Mouse (Mus musculus): ENCODE measurements around the gene Mrpl44.

Mrpl44 gene

GRCm38 (mm10) chr1:79762282-79763250 lies 13.3 kb upstream of the Mrpl44 start:
- no peak for DNase-seq (ENCODE audit: low read depth)

- no peak for DNase-seq (ENCODE audit: low read depth)
Observed at GRCm38 (mm10) chr1:79764031-79764430, 11.8 kb upstream of the Mrpl44 start.

GRCm38 (mm10) chr1:79764483-79764882 lies 11.3 kb upstream of the Mrpl44 start:
- DNase-seq (ENCODE audit: low read depth), result no peak

GRCm38 (mm10) chr1:79768231-79768630 lies 7.6 kb upstream of the Mrpl44 start:
- DNase-seq (ENCODE audit: low read depth), result no peak

GRCm38 (mm10) chr1:79774164-79774780 lies 1.5 kb upstream of the Mrpl44 start:
- no peak for DNase-seq (ENCODE audit: low read depth)

GRCm38 (mm10) chr1:79778011-79778410 lies 2.2 kb downstream of the Mrpl44 start:
- DNase-seq (ENCODE audit: low read depth), result no peak

- no peak for DNase-seq (ENCODE audit: low read depth)
Observed at GRCm38 (mm10) chr1:79782433-79782832, 6.6 kb downstream of the Mrpl44 start.

GRCm38 (mm10) chr1:79786267-79786927 lies 10.6 kb downstream of the Mrpl44 start:
- DNase-seq (ENCODE audit: low read depth), result no peak

- no peak for DNase-seq (ENCODE audit: low read depth)
Observed at GRCm38 (mm10) chr1:79797084-79797483, 21.3 kb downstream of the Mrpl44 start.

GRCm38 (mm10) chr1:79802858-79803427 lies 27.1 kb downstream of the Mrpl44 start:
- no peak for DNase-seq (ENCODE audit: low read depth)

GRCm38 (mm10) chr1:79803614-79804013 lies 27.8 kb downstream of the Mrpl44 start:
- DNase-seq (ENCODE audit: low read depth), result no peak

GRCm38 (mm10) chr1:79806865-79807264 lies 31.0 kb downstream of the Mrpl44 start:
- no peak for DNase-seq (ENCODE audit: low read depth)

- no peak for DNase-seq (ENCODE audit: low read depth)
Observed at GRCm38 (mm10) chr1:79809447-79809846, 33.6 kb downstream of the Mrpl44 start.

- DNase-seq (ENCODE audit: low read depth), result no peak
Observed at GRCm38 (mm10) chr1:79815446-79815845, 39.6 kb downstream of the Mrpl44 start.

- no peak for DNase-seq (ENCODE audit: low read depth)
Observed at GRCm38 (mm10) chr1:79819296-79819879, 43.6 kb downstream of the Mrpl44 start.

GRCm38 (mm10) chr1:79822806-79823525 lies 47.1 kb downstream of the Mrpl44 start:
- peak; percentile 76 for DNase-seq (ENCODE audit: low read depth)

- DNase-seq (ENCODE audit: low read depth), result peak; percentile 23
Observed at GRCm38 (mm10) chr1:79823951-79824633, 48.3 kb downstream of the Mrpl44 start.

All from fibroblast of lung, adult 2 months (primary cell).